Mouse (Mus musculus) hindbrain, embryonic 12.5 days (tissue): Measurements from ENCODE around the gene Dync2li1. TPM values are rescaled to one million over a fixed set of nuclear protein-coding genes. Genes with fewer than 3 reads are reported as not detected.

Source experiments
- ATAC-seq: fragments of 200-750 bp; cut with Nextera tagmentation; 2 replicates; pipeline ENCODE4 v1.8.0; 2017; ENCODE audit warnings: moderate TSS enrichment; ENCODE audit not compliant: low FRiP score
- H3K27ac ChIP-seq: fragments of 300-500 bp; sonication (generic); 2 replicates; pipeline ENCODE4 v1.5.1; 2016; ENCODE audit warnings: mild to moderate bottlenecking
- H3K27me3 ChIP-seq: fragments of 300-500 bp; sonication (generic); 2 replicates; pipeline ENCODE4 v1.6.1; 2016; ENCODE audit warnings: mild to moderate bottlenecking
- H3K36me3 ChIP-seq: fragments of 300-500 bp; sonication (generic); 2 replicates; pipeline ENCODE4 v1.6.1; 2016; ENCODE audit warnings: mild to moderate bottlenecking
- H3K4me1 ChIP-seq: fragments of 300-500 bp; sonication (generic); 2 replicates; pipeline ENCODE4 v1.6.1; 2016
- H3K4me2 ChIP-seq: fragments of 300-500 bp; sonication (generic); replicated peaks from 2 replicates; pipeline ENCODE4 v1.6.1; 2016; ENCODE audit warnings: mild to moderate bottlenecking
- H3K4me3 ChIP-seq: fragments of 300-500 bp; sonication (generic); 2 replicates; pipeline ENCODE4 v1.5.1; 2016; ENCODE audit warnings: mild to moderate bottlenecking
- H3K9ac ChIP-seq: fragments of 300-500 bp; sonication (generic); 2 replicates; pipeline ENCODE4 v1.6.1; 2016; ENCODE audit warnings: mild to moderate bottlenecking, moderate library complexity
- H3K9me3 ChIP-seq: fragments of 300-500 bp; sonication (generic); replicated peaks from 2 replicates; pipeline ENCODE4 v1.6.1; 2016; ENCODE audit warnings: mild to moderate bottlenecking
- WGBS: fragments of 180-500 bp; shearing (Covaris S2); methylation state at CpG from one replicate; pipeline ENCODE4 v1.1.7; 2016; 5-methylcytosine and 5-hydroxymethylcytosine counted together
- polyA plus RNA-seq: library from polyadenylated mRNA; unstranded; fragments of >200 nt; fragmentation: Nextera tagmentation; extraction: Ambion mirVana; gene quantifications from 2 replicates; pipeline ENCODE4 v1.2.1, GENCODE M21; 2016

Dync2li1 gene
- polyA plus RNA-seq, 1 experiment from 2014 or later: 34.9 TPM

DNA sequence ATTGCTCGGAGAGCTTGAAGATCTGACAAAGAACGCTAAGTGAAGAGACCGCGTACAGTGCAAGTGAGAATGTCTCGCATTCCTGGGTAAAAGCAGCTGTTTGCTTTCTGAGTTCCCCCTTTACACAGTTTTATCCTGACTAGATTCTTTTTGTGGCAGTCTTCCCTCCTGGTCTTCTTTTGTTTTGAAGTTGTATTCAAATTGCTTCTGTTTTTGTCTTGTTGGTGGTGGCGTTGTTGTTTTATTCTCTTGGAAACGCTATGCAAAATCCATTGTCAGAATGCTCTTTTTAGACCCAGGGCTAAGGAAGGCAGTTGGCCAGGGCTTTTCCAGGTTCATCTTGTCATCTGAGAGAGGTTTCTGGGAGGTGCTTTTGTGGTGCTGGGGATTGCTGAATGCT lies 29.8 kb upstream of the Dync2li1 start:
- ATAC-seq: no peak
- Histone ChIP-seq H3K9me3 (no peaks in the 10 kb centered on the region), H3K27ac (no peak overlapping the region), H3K4me1 (peaks cover 8% of the 10 kb centered on the region; the same call in 1 of the 2 replicates), H3K4me2 (0 out of 2 replicates have a peak overlapping the region, but pooled peaks have one; percentile 21), H3K4me3 (no peak overlapping the region), H3K9ac (no peak overlapping the region), H3K36me3 (0 out of 2 replicates have a peak, but pooled peaks cover 4% of the 10 kb centered on the region), H3K27me3 (no peaks in the 10 kb centered on the region)
- WGBS: 40% methylated on average over 7 of the region's 7 CpGs

DNA sequence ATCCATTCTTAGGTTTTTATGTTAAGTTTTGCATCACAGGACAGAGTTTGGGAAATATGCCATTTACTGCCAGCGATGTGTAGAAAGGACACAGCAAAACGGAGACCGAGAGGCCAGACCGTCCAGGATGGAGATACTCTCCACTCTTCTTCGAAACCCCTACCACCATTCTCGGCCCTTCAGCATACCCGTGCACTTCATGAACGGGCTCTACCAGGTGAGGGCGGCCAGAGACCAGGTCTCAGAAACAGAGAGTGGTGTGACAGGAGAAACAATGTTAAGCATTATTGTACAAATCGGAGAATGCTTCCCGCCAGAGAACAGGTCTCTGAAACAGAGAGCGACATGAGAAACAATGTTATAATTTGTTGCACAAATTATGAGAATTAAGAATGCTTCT lies 28.4 kb upstream of the Dync2li1 start:
- H3K4me3 ChIP-seq: no peak overlapping the region
- 92% methylated on average over 12 of the region's 12 CpGs for WGBS
- H3K9me3 ChIP-seq: no peaks in the 10 kb centered on the region
- H3K4me2 ChIP-seq: no peak overlapping the region
- H3K36me3 ChIP-seq: no peaks in the 10 kb centered on the region
- H3K27ac ChIP-seq: no peak overlapping the region
- H3K4me1 ChIP-seq: peaks cover 8% of the 10 kb centered on the region; the same call in 1 of the 2 replicates
- no peak for ATAC-seq
- no peaks in the 10 kb centered on the region for H3K27me3 ChIP-seq
- H3K9ac ChIP-seq: no peak overlapping the region

DNA sequence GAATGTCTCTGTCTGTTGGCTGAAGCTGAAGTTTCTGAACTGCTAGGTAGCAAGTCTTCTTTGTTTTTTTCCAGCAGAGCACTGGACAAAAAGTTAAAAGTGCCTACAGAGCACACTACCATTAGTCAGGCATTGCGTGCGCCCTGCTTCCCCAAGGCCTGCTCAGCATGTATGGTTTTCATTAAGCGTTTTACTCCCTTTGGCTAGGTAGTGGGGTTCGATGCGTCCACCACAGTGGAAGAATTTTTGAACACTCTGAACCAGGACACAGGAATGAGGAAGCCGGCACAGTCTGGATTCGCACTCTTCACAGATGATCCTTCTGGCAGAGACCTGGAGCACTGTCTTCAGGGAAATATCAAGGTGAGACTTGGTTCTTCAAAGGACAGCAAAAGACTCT lies 27.4 kb upstream of the Dync2li1 start:
- WGBS: 78% methylated on average over 7 of the region's 7 CpGs
- no peak overlapping the region for H3K9ac ChIP-seq
- ATAC-seq: no peak

DNA sequence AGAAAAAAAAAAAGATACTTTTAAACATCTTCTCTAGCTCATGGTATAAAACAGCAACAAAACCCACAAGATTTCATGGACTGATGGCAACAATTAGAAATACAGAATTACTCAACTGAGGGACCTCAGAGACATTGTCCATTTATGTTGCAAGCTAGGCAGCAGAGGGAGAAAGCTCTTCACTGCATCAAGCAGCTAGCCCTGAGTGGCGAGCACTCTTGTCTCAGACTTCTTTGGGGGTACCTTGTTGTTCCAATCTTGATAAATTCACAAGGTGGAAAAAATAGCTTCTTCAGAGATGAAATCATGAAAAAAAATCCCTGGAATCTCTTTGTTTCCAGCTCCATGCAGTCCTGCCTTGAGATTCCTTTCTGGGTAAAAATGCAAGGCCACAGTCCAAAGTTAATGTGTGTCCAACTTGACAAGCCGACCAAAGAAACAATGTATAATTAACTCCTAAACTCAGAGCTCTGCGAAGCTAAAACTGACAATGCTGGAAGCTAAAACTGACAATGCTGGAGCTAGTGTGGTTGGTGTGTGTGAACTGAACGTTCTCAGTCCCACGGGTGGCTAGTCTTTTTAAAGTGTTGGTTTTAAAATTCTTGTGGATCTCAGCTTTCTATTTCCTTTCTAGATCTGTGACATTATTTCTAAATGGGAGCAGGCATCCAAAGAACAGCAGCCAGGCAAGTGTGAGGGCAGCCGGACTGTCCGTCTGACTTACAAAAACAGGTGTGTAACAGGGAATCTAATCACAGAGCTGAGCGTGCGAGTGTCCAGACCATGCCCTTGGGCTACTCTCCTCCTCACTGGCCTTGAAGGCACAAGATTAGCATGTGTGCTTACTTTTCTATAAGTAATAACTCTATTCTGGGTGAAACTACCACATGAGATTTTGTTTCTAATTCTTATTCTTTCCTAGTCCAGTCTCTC lies 26.0 kb upstream of the Dync2li1 start:
- H3K9me3 ChIP-seq: no peaks in the 10 kb centered on the region
- 74% methylated on average over 9 of the region's 9 CpGs for WGBS
- peaks cover 8% of the 10 kb centered on the region; the same call in 1 of the 2 replicates for H3K4me1 ChIP-seq
- H3K9ac ChIP-seq: no peak overlapping the region
- no peaks in the 10 kb centered on the region for H3K36me3 ChIP-seq
- no peak overlapping the region for H3K4me3 ChIP-seq
- ATAC-seq: no peak
- H3K27me3 ChIP-seq: no peaks in the 10 kb centered on the region
- H3K27ac ChIP-seq: no peak overlapping the region
- no peak overlapping the region for H3K4me2 ChIP-seq

More for the DNA sequence above, 27.4 kb upstream of the Dync2li1 start:
- Histone ChIP-seq H3K4me3 (no peak overlapping the region), H3K27me3 (no peaks in the 10 kb centered on the region), H3K4me2 (no peak overlapping the region), H3K9me3 (no peaks in the 10 kb centered on the region), H3K4me1 (peaks cover 8% of the 10 kb centered on the region; the same call in 1 of the 2 replicates), H3K36me3 (no peaks in the 10 kb centered on the region), H3K27ac (no peak overlapping the region)

DNA sequence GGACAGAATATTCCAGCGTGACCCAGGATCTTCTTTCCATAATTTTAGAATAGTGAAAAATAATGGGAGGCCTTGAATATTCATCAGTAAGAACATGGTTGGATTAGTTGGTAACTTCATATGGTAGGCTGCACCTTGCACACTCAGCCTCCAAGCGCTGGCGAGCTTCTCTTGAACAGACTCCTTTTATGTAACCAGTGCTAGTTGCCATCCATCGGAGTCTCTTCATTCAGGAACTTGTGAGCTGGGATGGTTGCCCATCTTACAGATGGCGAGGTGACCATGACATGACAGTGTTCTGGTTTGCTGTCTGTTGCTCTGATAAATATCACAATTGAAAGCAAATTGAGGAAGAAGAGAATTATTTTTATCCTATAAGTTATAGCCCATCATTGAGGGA lies 24.5 kb upstream of the Dync2li1 start:
- no peaks in the 10 kb centered on the region for H3K4me1 ChIP-seq
- no peak for ATAC-seq
- WGBS: 91% methylated on average over 5 of the region's 5 CpGs
- H3K9me3 ChIP-seq: no peaks in the 10 kb centered on the region
- H3K9ac ChIP-seq: no peak overlapping the region
- no peak overlapping the region for H3K4me2 ChIP-seq
- no peaks in the 10 kb centered on the region for H3K27me3 ChIP-seq
- no peaks in the 10 kb centered on the region for H3K36me3 ChIP-seq
- H3K4me3 ChIP-seq: no peak overlapping the region
- no peak overlapping the region for H3K27ac ChIP-seq

DNA sequence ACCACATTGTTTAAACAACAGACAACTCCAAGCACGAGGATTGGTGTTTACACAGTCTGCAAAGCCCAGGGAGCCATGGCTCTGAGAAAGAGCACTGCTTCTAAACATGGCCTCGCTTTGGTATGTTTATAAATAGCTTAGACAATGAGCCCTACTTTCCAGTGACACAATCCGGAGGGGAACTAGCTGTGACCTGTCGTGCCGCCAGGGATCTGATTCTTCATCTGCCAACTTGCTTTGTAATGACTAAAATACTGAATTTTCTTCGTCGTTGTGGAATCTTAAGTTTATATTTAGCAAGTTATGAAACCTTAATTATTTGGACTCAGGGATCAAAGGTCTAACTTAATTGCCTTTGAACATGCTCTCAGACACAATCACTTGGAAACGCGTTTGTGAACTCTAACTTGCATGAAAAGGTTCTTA lies 23.1 kb upstream of the Dync2li1 start:
- no peaks in the 10 kb centered on the region for H3K36me3 ChIP-seq
- no peak for ATAC-seq
- H3K27ac ChIP-seq: no peak overlapping the region
- H3K9ac ChIP-seq: no peak overlapping the region
- no peak overlapping the region for H3K4me3 ChIP-seq
- 0 out of 2 replicates have a peak, but pooled peaks cover 3% of the 10 kb centered on the region for H3K4me1 ChIP-seq
- H3K4me2 ChIP-seq: no peak overlapping the region
- 79% methylated on average over 9 of the region's 9 CpGs for WGBS
- no peaks in the 10 kb centered on the region for H3K9me3 ChIP-seq
- H3K27me3 ChIP-seq: no peaks in the 10 kb centered on the region

DNA sequence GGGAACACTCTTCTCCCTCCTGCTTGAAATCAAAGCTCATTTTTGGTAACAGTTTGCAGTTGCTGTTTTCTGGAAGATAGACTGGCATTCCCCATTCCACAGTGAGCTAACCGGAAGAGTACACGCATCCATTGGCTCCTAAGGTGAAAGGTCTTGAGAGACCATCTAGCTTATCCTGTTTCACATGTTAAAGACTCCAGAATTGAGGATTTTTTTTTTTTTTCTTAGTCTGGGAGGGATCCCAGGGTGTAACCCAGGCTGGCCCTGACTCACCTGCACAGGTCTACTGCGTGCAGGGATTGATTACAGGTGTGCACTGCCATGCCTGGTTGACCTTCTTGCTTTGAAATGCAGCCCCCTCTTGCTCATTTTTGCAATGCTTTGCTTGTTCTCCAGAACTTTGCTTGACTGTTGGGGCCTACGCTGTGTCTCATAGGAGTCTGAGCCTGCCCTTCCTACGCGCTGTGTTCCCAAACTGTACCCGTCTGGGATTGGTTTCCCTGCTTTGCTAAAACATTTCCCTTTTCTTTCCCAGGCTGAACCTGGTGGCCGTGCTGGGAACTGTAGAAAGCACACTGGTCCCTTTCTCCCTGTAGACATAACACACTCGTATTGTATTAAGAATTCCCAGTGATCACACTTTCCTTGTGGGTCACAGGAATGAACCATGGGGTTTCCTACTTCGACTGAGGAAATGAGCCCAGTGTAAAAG lies 22.4 kb upstream of the Dync2li1 start:
- WGBS: 91% methylated on average over 10 of the region's 10 CpGs

DNA sequence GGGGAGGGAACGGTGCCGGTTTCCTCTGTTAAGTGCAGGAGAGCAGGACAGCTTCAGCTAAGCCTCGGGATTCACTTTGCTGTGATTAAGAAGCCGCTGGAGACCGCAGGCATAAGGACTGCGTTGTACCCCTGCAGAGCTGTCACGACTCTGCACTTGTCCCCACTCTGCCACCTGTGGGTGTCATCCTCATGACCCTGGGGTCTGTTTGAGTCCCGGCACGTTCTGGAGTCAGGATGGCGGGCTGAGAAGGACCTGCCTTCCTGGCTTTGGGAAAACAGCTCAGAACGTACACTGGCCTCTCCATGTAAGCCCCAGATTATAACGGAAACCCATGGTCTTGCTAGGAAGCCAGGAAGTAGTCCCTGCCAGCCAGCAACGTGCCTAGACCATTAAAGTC lies 19.3 kb upstream of the Dync2li1 start:
- 54% methylated on average over 13 of the region's 13 CpGs for WGBS
- no peaks in the 10 kb centered on the region for H3K36me3 ChIP-seq
- no peak overlapping the region for H3K4me3 ChIP-seq
- no peaks in the 10 kb centered on the region for H3K27me3 ChIP-seq
- H3K27ac ChIP-seq: no peak overlapping the region
- no peak for ATAC-seq
- H3K4me1 ChIP-seq: 0 out of 2 replicates have a peak, but pooled peaks cover 3% of the 10 kb centered on the region
- no peak overlapping the region for H3K4me2 ChIP-seq
- H3K9me3 ChIP-seq: no peaks in the 10 kb centered on the region
- no peak overlapping the region for H3K9ac ChIP-seq

More for the DNA sequence above, 22.4 kb upstream of the Dync2li1 start:
- no peak for ATAC-seq
- H3K36me3 ChIP-seq: no peaks in the 10 kb centered on the region
- no peak overlapping the region for H3K4me2 ChIP-seq
- H3K9me3 ChIP-seq: no peaks in the 10 kb centered on the region
- H3K27ac ChIP-seq: no peak overlapping the region
- 0 out of 2 replicates have a peak, but pooled peaks cover 3% of the 10 kb centered on the region for H3K4me1 ChIP-seq
- no peaks in the 10 kb centered on the region for H3K27me3 ChIP-seq
- H3K4me3 ChIP-seq: no peak overlapping the region
- no peak overlapping the region for H3K9ac ChIP-seq

DNA sequence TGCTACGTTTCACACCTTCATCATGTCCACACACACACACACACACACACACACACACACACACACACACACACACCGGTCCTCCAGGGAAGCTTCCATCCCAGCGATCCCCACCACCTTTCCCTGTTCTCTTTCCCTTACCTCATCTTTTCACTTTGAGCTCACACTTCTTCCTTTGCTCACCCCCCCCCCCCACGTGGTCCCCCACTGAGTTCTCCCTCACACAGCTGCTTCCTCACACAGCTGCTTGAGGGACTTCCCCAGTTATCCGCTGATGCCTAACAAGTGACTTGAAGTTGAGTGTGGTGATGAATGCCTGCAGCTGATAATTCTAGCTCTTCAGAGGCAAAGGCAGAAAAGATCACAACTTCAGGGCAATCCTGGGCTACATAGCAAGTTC lies 18.7 kb upstream of the Dync2li1 start:
- H3K4me2 ChIP-seq: no peak overlapping the region
- 0 out of 2 replicates have a peak, but pooled peaks cover 3% of the 10 kb centered on the region for H3K4me1 ChIP-seq
- ATAC-seq: no peak
- H3K36me3 ChIP-seq: no peaks in the 10 kb centered on the region
- no peaks in the 10 kb centered on the region for H3K9me3 ChIP-seq
- H3K27me3 ChIP-seq: no peaks in the 10 kb centered on the region
- no peak overlapping the region for H3K9ac ChIP-seq
- no peak overlapping the region for H3K4me3 ChIP-seq
- 63% methylated on average over 5 of the region's 5 CpGs for WGBS
- H3K27ac ChIP-seq: no peak overlapping the region

DNA sequence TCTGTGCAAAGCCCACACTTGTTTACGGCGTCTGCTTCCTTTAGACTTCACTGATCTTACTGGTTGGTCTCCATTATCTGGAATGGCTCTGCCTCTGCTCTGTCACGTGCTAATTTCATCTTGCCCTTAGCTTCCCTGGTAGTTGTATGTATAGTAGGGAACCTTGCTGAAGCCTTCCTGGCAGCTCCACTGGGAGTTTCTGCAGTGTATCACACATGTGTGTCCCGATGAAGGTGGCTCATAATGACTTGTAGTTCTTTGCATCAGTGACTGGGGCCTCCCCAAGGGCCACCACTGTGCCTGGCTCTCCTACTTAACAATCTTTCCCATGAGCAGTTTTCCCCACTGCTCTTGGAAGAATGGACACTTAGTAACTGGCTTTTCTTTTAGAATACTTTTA lies 17.7 kb upstream of the Dync2li1 start:
- H3K9me3 ChIP-seq: peaks cover 4% of the 10 kb centered on the region; the same call in 1 of the 2 replicates
- H3K4me2 ChIP-seq: no peak overlapping the region
- peaks cover 6% of the 10 kb centered on the region for H3K36me3 ChIP-seq
- 0 out of 2 replicates have a peak, but pooled peaks cover 3% of the 10 kb centered on the region for H3K4me1 ChIP-seq
- H3K27me3 ChIP-seq: no peaks in the 10 kb centered on the region
- ATAC-seq: no peak
- WGBS: 74% methylated on average over 4 of the region's 4 CpGs
- H3K9ac ChIP-seq: no peak overlapping the region
- H3K4me3 ChIP-seq: no peak overlapping the region
- no peak overlapping the region for H3K27ac ChIP-seq

DNA sequence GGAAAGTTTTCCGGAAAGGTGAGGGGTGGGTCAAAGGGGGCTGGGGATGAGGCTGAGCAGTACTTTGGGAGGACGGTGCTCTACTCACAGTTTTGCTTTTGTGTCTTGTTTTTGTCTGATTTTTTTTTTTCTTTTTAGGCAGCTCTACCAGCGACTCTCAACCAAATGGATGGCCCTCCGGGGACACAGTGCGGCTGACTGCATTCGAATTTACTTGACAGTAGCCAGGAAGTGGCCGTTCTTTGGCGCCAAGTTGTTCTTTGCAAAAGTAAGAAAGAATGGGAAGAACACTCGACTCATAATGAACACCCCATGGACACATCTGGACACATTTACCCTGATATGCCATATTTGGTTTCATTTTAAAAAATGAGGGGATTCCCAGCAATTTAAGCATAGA lies 14.8 kb upstream of the Dync2li1 start:
- Histone ChIP-seq H3K36me3 (peaks cover 18% of the 10 kb centered on the region), H3K9me3 (peaks cover 8% of the 10 kb centered on the region; the same call in 1 of the 2 replicates), H3K27me3 (no peaks in the 10 kb centered on the region), H3K9ac (no peak overlapping the region), H3K4me2 (no peak overlapping the region), H3K4me3 (no peak overlapping the region), H3K4me1 (0 out of 2 replicates have a peak, but pooled peaks cover 3% of the 10 kb centered on the region), H3K27ac (no peak overlapping the region)
- WGBS: 80% methylated on average over 9 of the region's 9 CpGs
- ATAC-seq: no peak

DNA sequence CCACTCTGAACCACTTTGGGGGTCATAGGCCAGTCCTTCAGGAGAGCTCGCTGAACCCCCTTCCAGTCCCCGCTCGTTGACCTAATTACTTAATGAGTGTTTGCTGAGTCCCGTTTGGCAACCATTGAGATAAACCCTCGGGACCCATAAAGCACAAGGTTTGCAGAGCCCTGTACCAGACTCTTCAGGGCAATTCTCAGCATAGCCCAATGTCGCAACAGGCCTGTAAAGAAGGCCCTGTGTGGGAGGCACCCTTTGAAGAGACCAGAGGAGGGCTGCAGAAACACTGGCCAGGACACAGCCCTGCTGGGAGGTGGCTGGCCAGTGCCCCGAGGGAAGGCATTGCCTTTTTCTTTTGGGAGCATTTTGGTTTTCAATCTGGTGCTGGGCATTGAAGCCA lies 14.3 kb upstream of the Dync2li1 start:
- WGBS: 82% methylated on average over 7 of the region's 7 CpGs
- ATAC-seq: no peak

More for the DNA sequence above, 14.3 kb upstream of the Dync2li1 start:
- no peak overlapping the region for H3K4me3 ChIP-seq
- no peaks in the 10 kb centered on the region for H3K27me3 ChIP-seq
- peaks cover 18% of the 10 kb centered on the region for H3K36me3 ChIP-seq
- 0 out of 2 replicates have a peak, but pooled peaks cover 3% of the 10 kb centered on the region for H3K4me1 ChIP-seq
- H3K9me3 ChIP-seq: peaks cover 8% of the 10 kb centered on the region; the same call in 1 of the 2 replicates
- no peak overlapping the region for H3K9ac ChIP-seq
- H3K4me2 ChIP-seq: no peak overlapping the region
- H3K27ac ChIP-seq: no peak overlapping the region
